ENCODE assay signal across 8 mouse cellular contexts in the genomic region with DNA sequence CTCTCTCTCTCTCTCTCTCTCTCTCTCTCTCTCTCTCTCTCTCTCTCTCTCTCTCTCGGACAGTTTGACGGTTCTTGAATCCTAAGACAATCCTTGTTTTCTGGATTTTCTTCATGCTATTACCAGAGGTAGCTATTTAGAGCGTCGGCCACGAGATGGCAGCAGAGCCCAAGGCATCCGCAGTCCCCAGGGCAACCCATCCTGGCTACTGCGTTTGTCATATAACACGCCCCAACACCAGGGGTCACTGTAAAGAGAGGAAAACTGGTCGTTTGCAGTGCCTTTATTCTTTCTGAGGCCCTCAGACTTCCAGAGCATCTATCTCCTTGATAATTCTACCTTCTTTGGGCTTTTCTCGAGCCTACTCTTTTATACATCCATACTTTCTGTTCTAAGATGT. TPM values are rescaled to one million over a fixed set of nuclear protein-coding genes. Genes with fewer than 3 reads are reported as not detected.
DNase-seq lines count a peak whose midpoint lies in the region; ATAC-seq and TF ChIP-seq lines count a peak whose summit lies in the region.

No protein-coding gene starts in this region.

- peak; percentile 92 for ATAC-seq in embryonic facial prominence, embryonic 14.5 days (ENCODE audit: low read depth)
- ATAC-seq in kidney, embryonic 15.5 days (replicated peaks; ENCODE audit: low FRiP score) = peak; percentile 79

- H3K9me3 ChIP-seq in embryonic facial prominence, embryonic 14.5 days (ENCODE audit: control insufficient read depth, low read length) = no peaks in the 10 kb centered on the region
- H3K9me3 ChIP-seq in heart, embryonic 10.5 days = no peaks in the 10 kb centered on the region
- no peaks in the 10 kb centered on the region for H3K9me3 ChIP-seq in kidney, embryonic 15.5 days (replicated peaks)

- no peak for TF ChIP-seq POLR2A in liver, adult 2 months (IDR thresholded peaks at IDR 0.05; ENCODE audit: extremely low read depth, insufficient read depth, low read length)

- H3K4me3 ChIP-seq in embryonic facial prominence, embryonic 14.5 days (ENCODE audit: low read depth, low read length) = no peak overlapping the region
- no peak overlapping the region for H3K4me3 ChIP-seq in heart, embryonic 10.5 days
- H3K4me3 ChIP-seq in kidney, embryonic 15.5 days (replicated peaks) = no peak overlapping the region
- H3K4me3 ChIP-seq in liver, adult 2 months (ENCODE audit: insufficient read depth, low read depth, low read length) = no peak overlapping the region

- no peak overlapping the region for H3K27ac ChIP-seq in embryonic facial prominence, embryonic 14.5 days (replicated peaks; ENCODE audit: low read depth, low read length)
- H3K27ac ChIP-seq in heart, embryonic 10.5 days = no peak overlapping the region
- no peak overlapping the region for H3K27ac ChIP-seq in kidney, embryonic 15.5 days
- no peak overlapping the region for H3K27ac ChIP-seq in liver, adult 2 months (replicated peaks; ENCODE audit: insufficient read depth, low read depth, low read length)

- TF ChIP-seq CTCF in liver, adult 2 months (IDR thresholded peaks at IDR 0.05; ENCODE audit: low read depth, low read length) = peak; percentile 100

- H3K4me2 ChIP-seq in embryonic facial prominence, embryonic 14.5 days (ENCODE audit: low read depth, low read length) = no peak overlapping the region
- no peak overlapping the region for H3K4me2 ChIP-seq in kidney, embryonic 15.5 days

- H3K27me3 ChIP-seq in embryonic facial prominence, embryonic 14.5 days (replicated peaks; ENCODE audit: control insufficient read depth, insufficient read depth, low read length) = no peaks in the 10 kb centered on the region
- peaks cover 14% of the 10 kb centered on the region; the same call in 1 of the 2 replicates for H3K27me3 ChIP-seq in heart, embryonic 10.5 days (ENCODE audit: insufficient read depth, poor library complexity, severe bottlenecking)
- H3K27me3 ChIP-seq in kidney, embryonic 15.5 days = peaks cover 5% of the 10 kb centered on the region; the same call in 1 of the 2 replicates
- no peaks in the 10 kb centered on the region for H3K27me3 ChIP-seq in liver, adult 2 months (ENCODE audit: control insufficient read depth, insufficient read depth, low read length)
- H3K27me3 ChIP-seq in splenic B cell, adult 2 months (ENCODE audit: control insufficient read depth, insufficient read depth, low read length, poor library complexity, severe bottlenecking) = no peaks in the 10 kb centered on the region

- DNase-seq in A20 (ENCODE audit: low read depth, low spot score) = peak; percentile 82
- DNase-seq in adrenal gland, postnatal 36 days = peak; percentile 87 to 91
- DNase-seq in embryonic facial prominence, embryonic 14.5 days (ENCODE audit: low spot score) = peak; percentile 93
- peak; percentile 89 for DNase-seq in heart, embryonic 10.5 days (ENCODE audit: low spot score)
- DNase-seq in liver, adult 2 months (ENCODE audit: extremely low read depth, low read depth, low spot score) = peak; percentile 69
- peak; percentile 44 to 74 for DNase-seq in natural killer cell, adult 2 months (ENCODE audit: low spot score in 2 of 2)
- DNase-seq in splenic B cell, adult 2 months (ENCODE audit: low read depth, low spot score) = peak; percentile 90

- no peaks in the 10 kb centered on the region for H3K36me3 ChIP-seq in embryonic facial prominence, embryonic 14.5 days (ENCODE audit: control insufficient read depth, insufficient read depth, low read length)
- H3K36me3 ChIP-seq in heart, embryonic 10.5 days = no peaks in the 10 kb centered on the region
- no peaks in the 10 kb centered on the region for H3K36me3 ChIP-seq in kidney, embryonic 15.5 days
- no peaks in the 10 kb centered on the region for H3K36me3 ChIP-seq in liver, adult 2 months (ENCODE audit: control insufficient read depth, insufficient read depth, low read length)
- no peaks in the 10 kb centered on the region for H3K36me3 ChIP-seq in splenic B cell, adult 2 months (ENCODE audit: control insufficient read depth, insufficient read depth, low read length, poor library complexity, severe bottlenecking)

- no peaks in the 10 kb centered on the region for H3K4me1 ChIP-seq in embryonic facial prominence, embryonic 14.5 days (ENCODE audit: control insufficient read depth, insufficient read depth, low read length)
- H3K4me1 ChIP-seq in heart, embryonic 10.5 days = no peaks in the 10 kb centered on the region
- H3K4me1 ChIP-seq in kidney, embryonic 15.5 days = no peaks in the 10 kb centered on the region
- no peaks in the 10 kb centered on the region for H3K4me1 ChIP-seq in liver, adult 2 months (ENCODE audit: control insufficient read depth, insufficient read depth, low read length)

- WGBS in embryonic facial prominence, embryonic 14.5 days = under 1% methylated on average over 9 of the region's 10 CpGs
- 3% methylated on average over 9 of the region's 10 CpGs for WGBS in heart, embryonic 10.5 days
- WGBS in kidney, embryonic 15.5 days = 4% methylated on average over 10 of the region's 10 CpGs
- WGBS in liver, adult 2 months = 2% methylated on average over 10 of the region's 10 CpGs

- no peaks in the 10 kb centered on the region for H3K79me2 ChIP-seq in liver, adult 2 months (ENCODE audit: control insufficient read depth, insufficient read depth, low read length)

- H3K9ac ChIP-seq in embryonic facial prominence, embryonic 14.5 days (ENCODE audit: low read depth, low read length) = no peak overlapping the region
- H3K9ac ChIP-seq in kidney, embryonic 15.5 days = no peak overlapping the region
- H3K9ac ChIP-seq in liver, adult 2 months (ENCODE audit: low read depth, low read length) = no peak overlapping the region

RNA-seq across cellular contexts. Expression of a gene that starts 17.1 kb away (rescaled TPM):
- total RNA-seq in adrenal gland, postnatal 36 days (2021) = under 1 TPM; 0.17 to 0.40 TPM
- polyA plus RNA-seq in embryonic facial prominence, embryonic 14.5 days (2014; fragmentation: Nextera tagmentation; extraction: Ambion mirVana) = 0.31 and 0.33 TPM in 2 replicates
- polyA plus RNA-seq in heart, embryonic 10.5 days (2016; fragmentation: Nextera tagmentation; extraction: Ambion mirVana) = 0.71 and 4.0 TPM in 2 replicates
- polyA plus RNA-seq in kidney, embryonic 15.5 days (2015; fragmentation: Nextera tagmentation; extraction: Ambion mirVana) = 2.2 and 2.6 TPM in 2 replicates
- 73.5 and 85.8 TPM in 2 replicates for total RNA-seq in liver, adult 2 months (2014; rRNA removed)
- 14.7 and 24.0 TPM in 2 replicates for polyA plus RNA-seq in liver, adult 2 months (2012; rRNA removed)

RNA-seq across cellular contexts. Expression of a gene that starts 33.0 kb away (rescaled TPM):
- not detected for total RNA-seq in adrenal gland, postnatal 36 days (2021)
- polyA plus RNA-seq in embryonic facial prominence, embryonic 14.5 days (2014; fragmentation: Nextera tagmentation; extraction: Ambion mirVana) = 0.14 TPM in 1 of 2 replicates, not detected in the other
- not detected in 2 replicates for polyA plus RNA-seq in heart, embryonic 10.5 days (2016; fragmentation: Nextera tagmentation; extraction: Ambion mirVana)
- polyA plus RNA-seq in kidney, embryonic 15.5 days (2015; fragmentation: Nextera tagmentation; extraction: Ambion mirVana) = not detected in 2 replicates
- total RNA-seq in liver, adult 2 months (2014; rRNA removed) = not detected in 2 replicates
- not detected in 2 replicates for polyA plus RNA-seq in liver, adult 2 months (2012; rRNA removed)
